30 mouse cellular contexts compared by ENCODE assay signal in the genomic region with DNA sequence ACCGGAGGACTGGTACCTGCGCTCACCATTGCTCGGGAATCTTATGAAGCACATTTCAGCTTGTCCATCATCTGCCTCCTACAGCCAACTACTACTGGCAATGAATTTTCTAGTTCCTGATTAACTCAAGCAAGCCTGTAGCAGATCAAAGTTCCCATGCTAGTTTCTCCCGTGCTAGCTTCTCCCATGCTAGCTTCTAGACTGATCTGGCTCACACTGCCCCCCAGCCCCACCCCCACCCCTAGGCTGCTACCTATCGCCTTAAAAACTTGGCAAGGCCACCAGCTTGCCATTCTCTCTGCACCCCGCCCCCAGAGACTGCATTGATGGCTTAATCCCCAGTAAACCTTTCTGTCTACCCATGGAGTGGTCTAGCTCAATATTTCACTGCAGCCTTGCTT. TPM values are rescaled to one million over a fixed set of nuclear protein-coding genes. Genes with fewer than 3 reads are reported as not detected.
DNase-seq lines count a peak whose midpoint lies in the region; ATAC-seq and TF ChIP-seq lines count a peak whose summit lies in the region.
"Had no signal": no experiment of that assay in that cellular context is flagged by ENCODE, and none has a peak within 500 bp of the region (broad histone marks: within the 10 kb centered on the region; RNA-seq: fewer than 3 reads in every experiment).

No protein-coding gene starts in this region.

- H3K27me3 ChIP-seq in hindbrain, embryonic 10.5 days (ENCODE audit: insufficient read depth, poor library complexity, severe bottlenecking), result no peaks in the 10 kb centered on the region
- H3K27me3 ChIP-seq in hindbrain, embryonic 14.5 days (ENCODE audit: control insufficient read depth, insufficient read depth, low read length), result no peaks in the 10 kb centered on the region
- H3K27me3 ChIP-seq in lung, embryonic 14.5 days (ENCODE audit: insufficient read depth, low read length), result no peaks in the 10 kb centered on the region
- H3K27me3 ChIP-seq in lung, postnatal 0 days (replicated peaks; ENCODE audit: insufficient read depth, low read length), result no peaks in the 10 kb centered on the region
- H3K27me3 ChIP-seq: CH12.LX; embryonic facial prominence, embryonic 12.5 days; forebrain, embryonic 15.5 days; intestine, embryonic 15.5 days; limb, embryonic 12.5 days; neural tube, embryonic 12.5 days had no signal

- no peaks in the 10 kb centered on the region for H3K9me3 ChIP-seq in hindbrain, embryonic 10.5 days
- no peaks in the 10 kb centered on the region for H3K9me3 ChIP-seq in hindbrain, embryonic 14.5 days (ENCODE audit: control insufficient read depth, low read length)
- H3K9me3 ChIP-seq in lung, embryonic 14.5 days (ENCODE audit: low read depth, low read length), result no peaks in the 10 kb centered on the region
- H3K9me3 ChIP-seq in lung, postnatal 0 days (ENCODE audit: low read length), result no peaks in the 10 kb centered on the region
- H3K9me3 ChIP-seq: embryonic facial prominence, embryonic 12.5 days; forebrain, embryonic 10.5 days; forebrain, embryonic 15.5 days; intestine, embryonic 15.5 days; limb, embryonic 12.5 days; midbrain, embryonic 12.5 days; neural tube, embryonic 12.5 days had no signal

- peaks cover 14% of the 10 kb centered on the region for H3K4me1 ChIP-seq in hindbrain, embryonic 10.5 days (replicated peaks)
- peaks cover 4% of the 10 kb centered on the region; the same call in 1 of the 2 replicates for H3K4me1 ChIP-seq in hindbrain, embryonic 14.5 days (replicated peaks; ENCODE audit: control insufficient read depth, insufficient read depth, low read length)
- H3K4me1 ChIP-seq in lung, embryonic 14.5 days (ENCODE audit: insufficient read depth), result peaks cover 6% of the 10 kb centered on the region; the same call in 1 of the 2 replicates
- no peaks in the 10 kb centered on the region for H3K4me1 ChIP-seq in lung, postnatal 0 days (ENCODE audit: insufficient read depth, low read depth, low read length)
- H3K4me1 ChIP-seq: limb, embryonic 12.5 days had no signal

- no peak overlapping the region for H3K4me2 ChIP-seq in hindbrain, embryonic 14.5 days (replicated peaks)
- no peak overlapping the region for H3K4me2 ChIP-seq in lung, embryonic 14.5 days
- no peak overlapping the region for H3K4me2 ChIP-seq in lung, postnatal 0 days (replicated peaks; ENCODE audit: low read depth, low read length)
- H3K4me2 ChIP-seq: embryonic facial prominence, embryonic 12.5 days; forebrain, embryonic 15.5 days; heart, embryonic 11.5 days; intestine, embryonic 15.5 days; limb, embryonic 12.5 days; liver, embryonic 11.5 days; midbrain, embryonic 12.5 days; neural tube, embryonic 12.5 days had no signal

- H3K36me3 ChIP-seq in hindbrain, embryonic 10.5 days, result no peaks in the 10 kb centered on the region
- no peaks in the 10 kb centered on the region for H3K36me3 ChIP-seq in hindbrain, embryonic 14.5 days (replicated peaks; ENCODE audit: control insufficient read depth, insufficient read depth)
- H3K36me3 ChIP-seq in lung, embryonic 14.5 days (ENCODE audit: insufficient read depth), result no peaks in the 10 kb centered on the region
- H3K36me3 ChIP-seq in lung, postnatal 0 days (ENCODE audit: insufficient read depth, low read length), result no peaks in the 10 kb centered on the region
- H3K36me3 ChIP-seq: embryonic facial prominence, embryonic 12.5 days; forebrain, embryonic 10.5 days; forebrain, embryonic 15.5 days; intestine, embryonic 15.5 days; limb, embryonic 12.5 days; midbrain, embryonic 12.5 days; neural tube, embryonic 12.5 days had no signal

- peak overlapping the region; percentile 18; the same call in 1 of the 2 replicates for H3K27ac ChIP-seq in hindbrain, embryonic 10.5 days
- H3K27ac ChIP-seq in hindbrain, embryonic 14.5 days, result no peak overlapping the region
- H3K27ac ChIP-seq in lung, embryonic 14.5 days (ENCODE audit: low read depth), result 0 out of 2 replicates have a peak overlapping the region, but pooled peaks have one; percentile 24
- H3K27ac ChIP-seq in lung, postnatal 0 days (ENCODE audit: low read length), result no peak overlapping the region
- H3K27ac ChIP-seq: embryonic facial prominence, embryonic 12.5 days; forebrain, embryonic 10.5 days; forebrain, embryonic 15.5 days; hindbrain, postnatal 0 days; intestine, embryonic 15.5 days; limb, embryonic 12.5 days; midbrain, embryonic 12.5 days; neural tube, embryonic 12.5 days had no signal

- TF ChIP-seq CTCF in lung, embryonic 14.5 days (IDR thresholded peaks at IDR 0.05; ENCODE audit: low read depth), result no peak
- no peak for TF ChIP-seq CTCF in lung, postnatal 0 days (IDR thresholded peaks at IDR 0.05)

- H3K9ac ChIP-seq in hindbrain, embryonic 14.5 days, result no peak overlapping the region
- H3K9ac ChIP-seq in lung, embryonic 14.5 days, result no peak overlapping the region
- H3K9ac ChIP-seq in lung, postnatal 0 days (replicated peaks; ENCODE audit: low read depth), result no peak overlapping the region
- H3K9ac ChIP-seq: embryonic facial prominence, embryonic 12.5 days; forebrain, embryonic 15.5 days; intestine, embryonic 15.5 days; limb, embryonic 12.5 days; liver, postnatal 0 days; midbrain, embryonic 12.5 days; neural tube, embryonic 12.5 days had no signal

- 86% methylated on average over 6 of the region's 6 CpGs for WGBS in hindbrain, embryonic 10.5 days
- 83% methylated on average over 6 of the region's 6 CpGs for WGBS in hindbrain, embryonic 14.5 days
- 67% methylated on average over 6 of the region's 6 CpGs for WGBS in lung, embryonic 14.5 days
- 65% methylated on average over 6 of the region's 6 CpGs for WGBS in lung, postnatal 0 days

- no peak for TF ChIP-seq EP300 in lung, postnatal 0 days (IDR thresholded peaks at IDR 0.05)

- H3K4me3 ChIP-seq in hindbrain, embryonic 10.5 days, result no peak overlapping the region
- no peak overlapping the region for H3K4me3 ChIP-seq in hindbrain, embryonic 14.5 days (replicated peaks; ENCODE audit: low read length)
- no peak overlapping the region for H3K4me3 ChIP-seq in lung, embryonic 14.5 days (ENCODE audit: low read depth, low read length)
- no peak overlapping the region for H3K4me3 ChIP-seq in lung, postnatal 0 days (ENCODE audit: low read depth, low read length)
- H3K4me3 ChIP-seq: embryonic facial prominence, embryonic 12.5 days; forebrain, embryonic 10.5 days; forebrain, embryonic 15.5 days; intestine, embryonic 15.5 days; limb, embryonic 12.5 days; midbrain, embryonic 12.5 days; myocyte; neural tube, embryonic 12.5 days had no signal

- ATAC-seq in hindbrain, embryonic 14.5 days (ENCODE audit: low FRiP score), result no peak
- no peak for ATAC-seq in lung, embryonic 14.5 days (ENCODE audit: insufficient read depth)
- ATAC-seq in lung, postnatal 0 days, result no peak
- ATAC-seq: forebrain, embryonic 15.5 days; hindbrain, postnatal 0 days; intestine, embryonic 15.5 days; liver, postnatal 0 days had no signal

- no peak for DNase-seq in hindbrain, embryonic 10.5 days (ENCODE audit: low spot score)
- DNase-seq in hindbrain, embryonic 14.5 days (ENCODE audit: low spot score), result no peak
- no peak for DNase-seq in lung, embryonic 14.5 days
- DNase-seq in lung, postnatal 0 days (ENCODE audit: low spot score), result no peak
- DNase-seq in kidney, postnatal 10 days, result peak; percentile 61
- DNase-seq in left cerebral cortex, adult 9 months (ENCODE audit: low spot score in 2 of 2), result no peak
- no peak for DNase-seq in thymus, postnatal 10 days (ENCODE audit: low spot score in 2 of 2)
- DNase-seq: adrenal gland, adult 8-10 months; B cell, adult 2 months; cerebellum, adult 2 months; cerebellum, postnatal 36 days; gastrocnemius, postnatal 25 days; heart, adult 18-20 months; heart, postnatal 10 days; liver, postnatal 0 days; right cerebral cortex, adult 18-20 months; spleen, adult 18-20 months; thymus, postnatal 25 days had no signal

RNA-seq across cellular contexts. Expression of gene Ccdc162, which starts 39.8 kb away (rescaled TPM):
- polyA plus RNA-seq in hindbrain, embryonic 10.5 days (2016; fragmentation: Nextera tagmentation; extraction: Ambion mirVana), result 0.51 and 0.56 TPM in 2 replicates
- polyA plus RNA-seq in hindbrain, embryonic 14.5 days (2014; fragmentation: Nextera tagmentation; extraction: Ambion mirVana), result 1.0 and 2.7 TPM in 2 replicates
- 0.20 and 0.32 TPM in 2 replicates for polyA plus RNA-seq in lung, embryonic 14.5 days (2014; fragmentation: Nextera tagmentation; extraction: Ambion mirVana)
- polyA plus RNA-seq in lung, postnatal 0 days (2015; fragmentation: Nextera tagmentation; extraction: Ambion mirVana), result 2.2 and 3.0 TPM in 2 replicates

Comparison
In these comparisons a context has a peak if more than half of its experiments do, and no peak if none do; other contexts are left out.
1. H3K27ac ChIP-seq: peak in hindbrain, embryonic 10.5 days (single experiment) and lung, embryonic 14.5 days (single experiment); none in hindbrain, embryonic 14.5 days (single experiment) and lung, postnatal 0 days (single experiment).